Mouse (Mus musculus): Measurements from ENCODE around the gene Ccdc106.

The Ccdc106 gene

GRCm38 (mm10) chr7:5083325-5084105 lies 63.2 kb downstream of the Ccdc106 start:
- no peak for DNase-seq

GRCm38 (mm10) chr7:5085512-5085911 lies 65.2 kb downstream of the Ccdc106 start:
- no peak for DNase-seq

- DNase-seq: no peak
These were observed 66.6 kb downstream of the Ccdc106 start for GRCm38 (mm10) chr7:5086921-5087440.

- no peak for DNase-seq
These were observed 67.5 kb downstream of the Ccdc106 start for GRCm38 (mm10) chr7:5087886-5088285.

GRCm38 (mm10) chr7:5089853-5090252 lies 69.5 kb downstream of the Ccdc106 start:
- DNase-seq: peak; percentile 33

GRCm38 (mm10) chr7:5091008-5091728 lies 70.8 kb downstream of the Ccdc106 start:
- peak; percentile 70 for DNase-seq

- DNase-seq: no peak
These were observed 72.0 kb downstream of the Ccdc106 start for GRCm38 (mm10) chr7:5092381-5092780.

- peak; percentile 62 for DNase-seq
These were observed 72.6 kb downstream of the Ccdc106 start for GRCm38 (mm10) chr7:5092831-5093510.

GRCm38 (mm10) chr7:5098769-5099168 lies 78.4 kb downstream of the Ccdc106 start:
- DNase-seq: no peak

GRCm38 (mm10) chr7:5099796-5100195 lies 79.4 kb downstream of the Ccdc106 start:
- no peak for DNase-seq

GRCm38 (mm10) chr7:5101066-5101663 lies 80.8 kb downstream of the Ccdc106 start:
- peak; percentile 81 for DNase-seq

- no peak for DNase-seq
These were observed 82.2 kb downstream of the Ccdc106 start for GRCm38 (mm10) chr7:5102564-5102963.

- no peak for DNase-seq
These were observed 87.9 kb downstream of the Ccdc106 start for GRCm38 (mm10) chr7:5108272-5108671.

- no peak for DNase-seq
These were observed 88.9 kb downstream of the Ccdc106 start for GRCm38 (mm10) chr7:5109301-5109700.

All from layer of hippocampus, adult 9-11 months (tissue).